Mouse (Mus musculus) adrenal gland, postnatal 10 days (tissue): Measurements from ENCODE around the gene Dnaic1. TPM values are rescaled to one million over a fixed set of nuclear protein-coding genes. Genes with fewer than 3 reads are reported as not detected.

ENCODE experiments used
- DNase-seq: peaks from one replicate; pipeline ENCODE4 v3.0.0; 2021; ENCODE audit warnings: mixed read lengths
- total RNA-seq, 2 experiments: library from RNA; stranded (reverse); gene quantifications; 2 replicates each; pipeline ENCODE4 v1.2.3; 2021

The Dnaic1 gene
- total RNA-seq, 2 experiments from 2014 or later, result 3.3 to 3.5 TPM

GRCm38 (mm10) chr4:41635906-41636305 is 66.3 kb downstream of the Dnaic1 start:
- DNase-seq, result no peak

GRCm38 (mm10) chr4:41636366-41636765 is 66.8 kb downstream of the Dnaic1 start:
- DNase-seq, result no peak

DNA sequence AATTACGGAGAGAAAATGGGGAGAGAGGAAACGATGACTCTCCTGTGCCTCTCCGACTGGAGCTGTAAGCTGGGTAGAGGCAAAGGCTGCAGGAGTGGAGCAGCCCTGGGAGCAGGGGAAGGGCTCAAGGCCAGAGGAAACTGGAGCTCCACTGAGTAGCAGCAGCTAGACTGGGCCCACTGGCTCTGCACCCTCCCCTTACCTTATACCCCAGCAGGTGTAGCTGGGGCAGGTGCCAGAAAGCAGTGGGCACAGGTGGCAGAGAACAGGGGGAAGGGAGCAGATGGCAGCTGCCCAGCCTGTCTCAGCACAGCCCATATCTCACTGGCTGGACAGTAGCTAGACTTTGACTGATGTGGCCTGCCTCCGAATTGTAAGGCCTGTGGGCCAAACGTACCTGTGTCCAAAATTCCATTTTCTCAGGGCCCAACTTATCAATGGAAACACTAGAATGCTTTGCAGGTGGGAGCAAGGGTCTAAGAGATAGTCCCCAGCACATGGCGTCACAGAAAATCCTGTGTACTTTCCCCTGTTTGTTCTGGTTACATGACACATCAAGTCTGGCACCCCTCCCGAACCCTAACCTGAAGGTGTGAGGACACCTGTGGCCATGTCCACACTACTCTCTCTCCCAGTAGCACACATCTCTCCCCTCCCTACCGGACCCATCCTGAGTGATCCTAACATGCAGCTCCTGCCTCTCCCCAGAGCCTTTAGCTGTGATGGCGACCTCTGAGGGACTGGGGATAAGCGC is 67.5 kb downstream of the Dnaic1 start:
- DNase-seq, result no peak

DNA sequence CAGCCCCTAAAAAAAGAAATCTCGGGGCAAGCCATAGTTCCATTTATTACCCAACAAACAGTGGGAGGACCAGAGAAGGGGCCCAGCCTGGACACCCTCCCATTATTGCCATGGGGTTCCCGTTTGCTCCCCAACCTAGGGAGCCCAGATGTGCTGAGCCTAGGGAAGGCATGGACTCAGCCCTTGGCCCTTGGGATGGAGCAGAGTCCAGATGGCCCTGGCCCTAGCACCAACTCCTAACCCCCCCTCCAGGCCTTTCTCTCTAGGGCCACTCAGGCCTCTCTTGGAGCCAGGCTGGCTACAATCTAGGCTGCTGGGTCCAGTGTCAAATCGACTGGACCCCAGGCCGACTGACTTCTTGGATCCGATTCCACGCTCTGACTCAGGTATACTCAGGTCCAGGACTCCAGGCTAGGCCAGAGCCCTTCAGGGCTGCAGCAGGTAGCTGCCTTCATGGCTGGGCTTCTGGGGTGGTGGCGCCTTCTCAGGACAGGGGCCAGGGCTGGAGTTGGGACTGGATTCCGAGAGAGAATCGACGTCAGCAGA is 68.7 kb downstream of the Dnaic1 start:
- no peak for DNase-seq

GRCm38 (mm10) chr4:41638828-41639213 is 69.2 kb downstream of the Dnaic1 start:
- no peak for DNase-seq

DNA sequence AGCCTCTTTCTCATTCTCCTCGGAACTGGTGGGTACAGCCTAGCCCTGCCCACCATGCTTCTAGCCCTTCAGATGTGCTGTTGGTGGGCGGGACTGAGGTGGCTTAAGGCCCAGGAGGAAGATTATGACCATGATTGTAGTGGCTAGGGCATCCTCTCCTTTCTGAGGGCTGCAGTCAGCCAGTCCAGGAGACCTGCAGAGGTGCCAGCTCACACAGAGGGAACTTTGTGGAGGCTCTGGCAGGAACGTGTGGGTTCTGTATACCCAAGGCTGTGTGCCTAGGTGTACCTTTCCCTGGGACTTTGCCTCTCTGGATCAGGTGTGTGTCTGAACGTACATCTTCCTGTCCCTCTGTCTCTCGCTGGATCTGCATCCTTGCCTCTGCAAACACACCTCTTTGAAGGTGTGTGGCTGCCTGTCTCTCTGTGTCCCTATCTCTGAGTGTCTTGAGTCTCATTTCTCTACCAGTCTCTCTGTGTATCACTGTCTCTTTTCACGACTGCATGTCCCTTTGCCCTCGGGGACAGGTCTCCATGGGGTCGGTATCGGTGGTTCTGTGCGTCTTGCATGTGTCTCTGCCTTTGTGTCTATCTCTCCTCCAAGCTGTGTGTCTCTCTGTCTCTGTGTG is 69.8 kb downstream of the Dnaic1 start:
- DNase-seq, result no peak

DNA sequence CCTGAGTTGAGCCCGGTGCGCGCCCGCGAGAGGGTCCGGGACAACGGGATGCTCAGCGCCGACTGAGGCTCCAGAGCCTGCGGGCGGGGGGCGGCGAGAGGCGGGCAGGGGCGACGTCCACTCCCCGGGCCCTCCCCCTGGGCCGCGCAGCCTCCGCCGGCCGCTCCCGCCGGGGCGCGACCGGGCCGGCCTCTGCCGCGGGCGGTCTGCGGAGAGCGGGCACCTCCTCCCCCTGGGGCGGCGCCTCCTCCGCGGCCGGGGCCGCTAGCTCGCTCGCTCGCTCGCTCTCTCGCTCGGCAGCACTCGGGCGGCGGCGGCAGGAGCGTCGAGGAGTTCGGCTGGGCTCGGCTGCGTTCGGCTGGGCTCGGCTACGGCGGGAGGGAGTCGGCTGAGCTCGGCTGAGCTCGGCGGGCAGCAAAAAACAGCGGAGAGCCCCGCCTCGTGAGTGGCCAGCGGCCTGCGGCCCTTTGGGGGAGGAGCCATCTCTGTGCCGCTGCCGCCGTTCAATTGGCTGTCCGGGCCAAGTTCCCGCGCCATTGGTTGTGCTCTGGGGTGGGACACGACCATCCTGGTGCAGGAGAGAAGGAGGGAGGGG is 70.4 kb downstream of the Dnaic1 start, which contains the start of gene Enho:
TSS of gene Enho (minus strand) at position 412 of the 595 bp plus-strand sequence.
- DNase-seq, result peak; percentile 98

- DNase-seq, result no peak
Observed at GRCm38 (mm10) chr4:41641199-41641822, 71.7 kb downstream of the Dnaic1 start.

DNA sequence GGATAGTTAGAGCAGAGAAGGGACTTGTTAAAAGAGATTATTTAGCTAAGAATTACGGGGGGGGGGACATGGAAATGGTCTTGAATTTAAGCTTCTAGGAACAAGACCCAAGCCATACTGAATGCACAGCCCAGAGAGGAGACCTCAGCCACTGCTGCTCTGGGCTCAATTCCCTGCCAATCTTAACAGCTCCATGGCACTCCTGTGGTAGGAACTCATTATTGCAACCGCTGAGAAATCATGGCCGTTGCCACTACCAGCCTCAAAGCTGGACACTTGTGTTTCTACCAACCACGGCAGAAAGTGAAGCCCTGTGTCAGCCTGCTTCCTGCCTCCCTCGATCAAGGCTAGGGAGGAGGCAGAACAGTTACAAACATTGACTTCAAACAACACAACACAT is 75.9 kb downstream of the Dnaic1 start:
- no peak for DNase-seq

DNA sequence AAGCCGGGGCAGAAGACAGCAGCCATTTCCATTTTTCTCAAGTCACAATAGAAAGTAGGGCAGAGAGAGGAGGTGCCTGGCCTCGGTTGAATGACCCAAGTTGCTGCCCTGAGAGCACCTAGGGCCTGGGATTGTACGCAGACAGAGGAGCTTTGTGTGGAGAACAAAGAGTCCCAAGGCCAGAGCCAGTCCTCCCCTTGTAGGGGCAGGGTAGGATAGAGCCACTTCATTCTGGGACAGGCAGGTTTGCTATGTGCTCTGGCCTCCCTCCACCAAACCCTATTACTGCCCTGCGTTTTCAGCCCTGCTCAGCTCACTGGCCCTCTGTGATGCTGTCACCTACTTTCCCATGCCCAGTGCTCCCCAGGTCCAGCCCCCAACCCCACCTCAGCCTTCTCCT is 78.6 kb downstream of the Dnaic1 start:
- DNase-seq, result no peak

DNA sequence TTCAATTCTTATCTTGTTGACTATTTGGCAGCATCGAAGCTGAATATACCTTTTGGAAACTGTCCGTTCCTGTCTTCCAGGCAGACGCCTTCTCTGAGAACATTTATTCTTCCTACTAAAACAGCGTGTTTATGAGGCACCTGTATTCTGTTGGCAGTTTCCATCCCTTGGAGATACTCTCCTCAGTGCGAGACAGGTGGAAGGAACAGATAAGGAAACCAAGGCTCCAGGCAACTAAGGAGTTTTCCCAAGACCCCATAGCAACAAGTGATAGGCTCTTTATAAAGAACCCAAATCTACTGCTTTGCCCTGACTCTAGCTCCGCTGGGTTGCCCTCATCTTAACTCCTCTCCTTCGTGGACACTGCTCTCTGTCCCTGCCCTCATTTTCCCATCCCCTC is 79.1 kb downstream of the Dnaic1 start:
- DNase-seq, result no peak

- peak; percentile 85 for DNase-seq
Observed at GRCm38 (mm10) chr4:41653296-41653695, 83.7 kb downstream of the Dnaic1 start.

GRCm38 (mm10) chr4:41653730-41654129 is 84.2 kb downstream of the Dnaic1 start:
- DNase-seq, result no peak

DNA sequence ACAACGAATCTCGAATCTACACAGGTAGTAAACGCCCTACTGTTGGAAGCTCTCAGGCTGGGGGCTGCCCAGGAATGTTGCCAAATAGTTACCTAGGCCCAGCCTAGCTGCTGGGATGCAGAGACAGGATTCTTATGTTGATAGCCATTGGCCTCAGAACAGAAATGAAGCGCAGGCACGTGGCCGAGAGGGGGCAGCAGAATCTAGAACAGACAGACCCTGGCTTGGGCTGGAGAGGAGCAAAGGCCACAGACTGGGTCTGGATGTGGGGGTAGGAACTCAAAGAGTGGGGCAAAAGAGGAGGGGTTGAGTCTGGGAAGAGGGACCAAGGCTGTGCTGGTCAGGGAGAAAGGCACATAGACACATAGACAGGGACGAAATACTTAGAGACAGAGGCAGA is 84.6 kb downstream of the Dnaic1 start:
- peak; percentile 82 for DNase-seq

- DNase-seq, result no peak
Observed at GRCm38 (mm10) chr4:41655525-41655924, 86.0 kb downstream of the Dnaic1 start.

GRCm38 (mm10) chr4:41658566-41659384 is 89.2 kb downstream of the Dnaic1 start:
- DNase-seq, result peak; percentile 49

- DNase-seq, result no peak
Observed at GRCm38 (mm10) chr4:41659556-41659955, 90.0 kb downstream of the Dnaic1 start.

- peak; percentile 56 for DNase-seq
Observed at GRCm38 (mm10) chr4:41660851-41661430, 91.4 kb downstream of the Dnaic1 start.

DNA sequence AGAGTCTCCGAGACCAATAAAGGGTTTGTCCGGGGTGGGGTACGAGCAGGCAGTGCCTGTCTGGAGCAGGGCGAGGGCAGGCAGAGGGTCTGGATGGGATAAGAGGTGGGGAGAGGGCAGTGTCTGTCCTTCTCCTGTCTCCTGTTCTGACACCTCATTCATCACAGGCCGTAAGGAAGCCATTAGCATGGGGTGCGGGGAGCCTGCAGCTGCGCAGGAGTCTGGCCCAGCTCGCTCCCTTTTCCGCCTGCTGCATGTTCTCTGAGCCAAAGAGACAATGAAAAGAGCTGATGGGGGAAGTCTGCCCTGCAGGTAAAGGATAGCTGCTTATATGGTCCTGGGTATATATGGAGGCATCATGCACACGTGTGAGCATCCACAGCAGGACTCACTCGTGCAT is 93.1 kb downstream of the Dnaic1 start:
- no peak for DNase-seq

- no peak for DNase-seq
Observed at GRCm38 (mm10) chr4:41663614-41664013, 94.0 kb downstream of the Dnaic1 start.

DNA sequence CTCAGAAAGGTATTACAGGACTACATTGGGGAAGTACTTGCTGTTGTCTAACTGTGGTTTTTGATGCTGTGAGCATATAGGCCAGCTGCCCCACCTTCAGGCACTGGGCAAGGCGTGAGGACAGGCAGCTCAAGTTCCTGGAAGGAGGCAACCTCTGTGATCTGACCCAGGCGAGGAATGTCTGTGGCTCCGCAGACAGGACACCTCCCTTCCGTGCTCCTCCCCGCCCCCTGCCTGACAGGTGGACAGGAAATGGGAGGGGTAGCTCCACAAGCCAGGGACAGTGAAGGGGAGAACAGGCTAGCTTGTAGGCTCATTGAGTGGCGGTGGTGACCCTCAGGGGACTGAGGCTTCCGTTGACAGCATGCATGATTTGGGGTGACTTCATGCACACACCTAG is 95.0 kb downstream of the Dnaic1 start:
- no peak for DNase-seq
